Mouse (Mus musculus): ENCODE measurements around the gene Ppp1r14c. TPM values are rescaled to one million over a fixed set of nuclear protein-coding genes. Genes with fewer than 3 reads are reported as not detected.

The Ppp1r14c gene
- total and polyA plus RNA-seq, 2 experiments from 2014 or later: 66.5 to 72.1 TPM

GRCm38 (mm10) chr10:3406280-3406679 lies 40.4 kb downstream of the Ppp1r14c start:
- Histone ChIP-seq H3K4me3 (ENCODE audit: low read depth, low read length) (no peak overlapping the region), H3K27me3 (ENCODE audit: insufficient read depth, low read length) (no peaks in the 10 kb centered on the region), H3K27ac (ENCODE audit: low read depth, low read length) (no peak overlapping the region), H3K4me2 (ENCODE audit: low read depth, low read length, poor library complexity, severe bottlenecking) (no peak overlapping the region), H3K9me3 (ENCODE audit: low read length) (no peaks in the 10 kb centered on the region), H3K9ac (replicated peaks; ENCODE audit: low read length, poor library complexity, severe bottlenecking) (no peak overlapping the region), H3K4me1 (ENCODE audit: insufficient read depth, low read length) (no peaks in the 10 kb centered on the region), H3K36me3 (ENCODE audit: insufficient read depth, low read length) (no peaks in the 10 kb centered on the region)
- ATAC-seq (ENCODE audit: low FRiP score): no peak
- DNase-seq (ENCODE audit: low spot score): no peak
- TF ChIP-seq CTCF (IDR thresholded peaks at IDR 0.05): peak; percentile 32
- WGBS: 77% methylated on average over 2 of the region's 2 CpGs

GRCm38 (mm10) chr10:3408036-3408661 lies 42.3 kb downstream of the Ppp1r14c start:
- DNase-seq (ENCODE audit: low spot score) (no peak), ATAC-seq (ENCODE audit: low FRiP score) (no peak)
- Histone ChIP-seq H3K36me3 (ENCODE audit: insufficient read depth, low read length) (no peaks in the 10 kb centered on the region; the same call in 1 of the 2 replicates), H3K27me3 (ENCODE audit: insufficient read depth, low read length) (no peaks in the 10 kb centered on the region), H3K4me2 (ENCODE audit: low read depth, low read length, poor library complexity, severe bottlenecking) (no peak overlapping the region), H3K9ac (replicated peaks; ENCODE audit: low read length, poor library complexity, severe bottlenecking) (no peak overlapping the region), H3K4me1 (ENCODE audit: insufficient read depth, low read length) (no peaks in the 10 kb centered on the region), H3K4me3 (ENCODE audit: low read depth, low read length) (no peak overlapping the region), H3K27ac (ENCODE audit: low read depth, low read length) (no peak overlapping the region), H3K9me3 (ENCODE audit: low read length) (no peaks in the 10 kb centered on the region)
- WGBS: 58% methylated on average over 6 of the region's 6 CpGs
- no peak for TF ChIP-seq CTCF (IDR thresholded peaks at IDR 0.05)

GRCm38 (mm10) chr10:3408699-3409098 lies 42.8 kb downstream of the Ppp1r14c start:
- Histone ChIP-seq H3K9me3 (ENCODE audit: low read length) (no peaks in the 10 kb centered on the region), H3K36me3 (ENCODE audit: insufficient read depth, low read length) (no peaks in the 10 kb centered on the region; the same call in 1 of the 2 replicates), H3K4me2 (ENCODE audit: low read depth, low read length, poor library complexity, severe bottlenecking) (no peak overlapping the region), H3K4me1 (ENCODE audit: insufficient read depth, low read length) (no peaks in the 10 kb centered on the region), H3K27ac (ENCODE audit: low read depth, low read length) (no peak overlapping the region), H3K4me3 (ENCODE audit: low read depth, low read length) (no peak overlapping the region), H3K27me3 (ENCODE audit: insufficient read depth, low read length) (no peaks in the 10 kb centered on the region), H3K9ac (replicated peaks; ENCODE audit: low read length, poor library complexity, severe bottlenecking) (no peak overlapping the region)
- no peak for TF ChIP-seq CTCF (IDR thresholded peaks at IDR 0.05)
- ATAC-seq (ENCODE audit: low FRiP score) (no peak), DNase-seq (ENCODE audit: low spot score) (peak; percentile 33)
- 50% methylated on average over 3 of the region's 3 CpGs for WGBS

- DNase-seq (ENCODE audit: low spot score) (peak; percentile 77), ATAC-seq (ENCODE audit: low FRiP score) (no peak)
- Histone ChIP-seq H3K4me2 (ENCODE audit: low read depth, low read length, poor library complexity, severe bottlenecking) (no peak overlapping the region), H3K27me3 (ENCODE audit: insufficient read depth, low read length) (no peaks in the 10 kb centered on the region), H3K9ac (replicated peaks; ENCODE audit: low read length, poor library complexity, severe bottlenecking) (no peak overlapping the region), H3K4me3 (ENCODE audit: low read depth, low read length) (no peak overlapping the region), H3K9me3 (ENCODE audit: low read length) (no peaks in the 10 kb centered on the region), H3K27ac (ENCODE audit: low read depth, low read length) (no peak overlapping the region), H3K36me3 (ENCODE audit: insufficient read depth, low read length) (no peaks in the 10 kb centered on the region; the same call in 1 of the 2 replicates), H3K4me1 (ENCODE audit: insufficient read depth, low read length) (no peaks in the 10 kb centered on the region)
- 64% methylated on average over 3 of the region's 3 CpGs for WGBS
- no peak for TF ChIP-seq CTCF (IDR thresholded peaks at IDR 0.05)
Measured at GRCm38 (mm10) chr10:3411222-3411621, 45.4 kb downstream of the Ppp1r14c start.

GRCm38 (mm10) chr10:3411639-3412038 lies 45.8 kb downstream of the Ppp1r14c start:
- ATAC-seq (ENCODE audit: low FRiP score): no peak
- 78% methylated on average over 2 of the region's 2 CpGs for WGBS
- no peaks in the 10 kb centered on the region for H3K4me1 ChIP-seq (ENCODE audit: insufficient read depth, low read length)

GRCm38 (mm10) chr10:3414813-3415212 lies 49.0 kb downstream of the Ppp1r14c start:
- WGBS: 67% methylated on average over 5 of the region's 5 CpGs
- Histone ChIP-seq H3K4me1 (ENCODE audit: insufficient read depth, low read length) (no peaks in the 10 kb centered on the region), H3K36me3 (ENCODE audit: insufficient read depth, low read length) (no peaks in the 10 kb centered on the region; the same call in 1 of the 2 replicates), H3K27me3 (ENCODE audit: insufficient read depth, low read length) (no peaks in the 10 kb centered on the region), H3K4me3 (ENCODE audit: low read depth, low read length) (no peak overlapping the region), H3K9ac (replicated peaks; ENCODE audit: low read length, poor library complexity, severe bottlenecking) (no peak overlapping the region), H3K9me3 (ENCODE audit: low read length) (no peaks in the 10 kb centered on the region), H3K4me2 (ENCODE audit: low read depth, low read length, poor library complexity, severe bottlenecking) (no peak overlapping the region), H3K27ac (ENCODE audit: low read depth, low read length) (no peak overlapping the region)
- no peak for TF ChIP-seq CTCF (IDR thresholded peaks at IDR 0.05)
- peak; percentile 54; the same call in 1 of the 2 replicates for ATAC-seq (ENCODE audit: low FRiP score)
- peak; percentile 77 for DNase-seq (ENCODE audit: low spot score)

More at GRCm38 (mm10) chr10:3411639-3412038, 45.8 kb downstream of the Ppp1r14c start:
- Histone ChIP-seq H3K36me3 (ENCODE audit: insufficient read depth, low read length) (no peaks in the 10 kb centered on the region; the same call in 1 of the 2 replicates), H3K9me3 (ENCODE audit: low read length) (no peaks in the 10 kb centered on the region), H3K9ac (replicated peaks; ENCODE audit: low read length, poor library complexity, severe bottlenecking) (no peak overlapping the region), H3K27me3 (ENCODE audit: insufficient read depth, low read length) (no peaks in the 10 kb centered on the region), H3K4me2 (ENCODE audit: low read depth, low read length, poor library complexity, severe bottlenecking) (no peak overlapping the region), H3K4me3 (ENCODE audit: low read depth, low read length) (no peak overlapping the region), H3K27ac (ENCODE audit: low read depth, low read length) (no peak overlapping the region)
- DNase-seq (ENCODE audit: low spot score): peak; percentile 54
- TF ChIP-seq CTCF (IDR thresholded peaks at IDR 0.05): no peak

All from midbrain, postnatal 0 days (tissue).